ENCODE assay signal across 9 mouse cellular contexts in genomic region chr17:5827836-5828582, GRCm38 (mm10). TPM values are rescaled to one million over a fixed set of nuclear protein-coding genes. Genes with fewer than 3 reads are reported as not detected.
DNase-seq lines count a peak whose midpoint lies in the region; ATAC-seq and TF ChIP-seq lines count a peak whose summit lies in the region.
"Had no signal": no experiment of that assay in that cellular context is flagged by ENCODE, and none has a peak within 500 bp of the region (broad histone marks: within the 10 kb centered on the region; RNA-seq: fewer than 3 reads in every experiment).

No protein-coding gene starts in this region.

- TF ChIP-seq POLR2A in heart, adult 2 months (IDR thresholded peaks at IDR 0.05; ENCODE audit: insufficient read depth, low read depth, low read length): no peak

- intact Hi-C loops in heart, adult 2 months (cut with DNase I): no loop called here

- H3K79me2 ChIP-seq in heart, adult 2 months (replicated peaks; ENCODE audit: control insufficient read depth, insufficient read depth, low read length): no peaks in the 10 kb centered on the region

- H3K4me2 ChIP-seq in heart, embryonic 13.5 days: peak overlapping the region; percentile 64
- peak overlapping the region; percentile 42 for H3K4me2 ChIP-seq in hindbrain, embryonic 15.5 days
- H3K4me2 ChIP-seq in midbrain, postnatal 0 days (ENCODE audit: low read depth, low read length, poor library complexity, severe bottlenecking): peak overlapping the region; percentile 28

- 12% methylated on average over 15 of the region's 15 CpGs for WGBS in heart, embryonic 13.5 days
- 34% methylated on average over 14 of the region's 15 CpGs for whole genome bisulfite sequencing in heart, adult 2 months
- 6% methylated on average over 14 of the region's 15 CpGs for WGBS in hindbrain, embryonic 15.5 days
- WGBS in midbrain, postnatal 0 days: 8% methylated on average over 14 of the region's 15 CpGs

- H3K4me3 ChIP-seq in heart, embryonic 13.5 days: peak overlapping the region; percentile 34
- H3K4me3 ChIP-seq in heart, adult 2 months: no peak overlapping the region
- no peak overlapping the region for H3K4me3 ChIP-seq in hindbrain, embryonic 15.5 days
- no peak overlapping the region for H3K4me3 ChIP-seq in midbrain, postnatal 0 days (ENCODE audit: low read depth, low read length)

- no peaks in the 10 kb centered on the region for H3K9me3 ChIP-seq in heart, embryonic 13.5 days
- H3K9me3 ChIP-seq in hindbrain, embryonic 15.5 days: no peaks in the 10 kb centered on the region
- H3K9me3 ChIP-seq in midbrain, postnatal 0 days (ENCODE audit: low read length): no peaks in the 10 kb centered on the region

- H3K36me3 ChIP-seq in heart, embryonic 13.5 days: no peaks in the 10 kb centered on the region
- H3K36me3 ChIP-seq in heart, adult 2 months (ENCODE audit: control insufficient read depth, insufficient read depth, low read length): no peaks in the 10 kb centered on the region
- H3K36me3 ChIP-seq in hindbrain, embryonic 15.5 days: no peaks in the 10 kb centered on the region
- H3K36me3 ChIP-seq in midbrain, postnatal 0 days (ENCODE audit: insufficient read depth, low read length): no peaks in the 10 kb centered on the region

- no peak for ATAC-seq in heart, embryonic 13.5 days (ENCODE audit: extremely low read depth, insufficient number of reproducible peaks, low FRiP score, low TSS enrichment)
- ATAC-seq in hindbrain, embryonic 15.5 days (ENCODE audit: low FRiP score, low read depth): no peak
- ATAC-seq in midbrain, postnatal 0 days (ENCODE audit: low FRiP score): no peak

- DNase-seq in heart, adult 2 months: no peak
- DNase-seq in T-cell, adult 2 months (ENCODE audit: low spot score): peak; percentile 35
- DNase-seq in midbrain, postnatal 0 days (ENCODE audit: low spot score): no peak
- DNase-seq in adrenal gland, adult 18-20 months (ENCODE audit: low spot score in 2 of 2): no peak
- DNase-seq in gastrocnemius, postnatal 25 days: no peak
- DNase-seq in ovary, adult 18-20 months (ENCODE audit: low spot score): no peak
- DNase-seq: cerebellum, adult 9-10 months had no signal

- TF ChIP-seq CTCF in heart, adult 2 months (IDR thresholded peaks at IDR 0.05): no peak
- TF ChIP-seq CTCF in midbrain, postnatal 0 days (IDR thresholded peaks at IDR 0.05): no peak

- TF ChIP-seq EP300 in heart, adult 2 months (IDR thresholded peaks at IDR 0.05; ENCODE audit: insufficient read depth, low read depth, low read length): no peak

- no peak overlapping the region for H3K27ac ChIP-seq in heart, embryonic 13.5 days (replicated peaks)
- H3K27ac ChIP-seq in heart, adult 2 months: no peak overlapping the region
- no peak overlapping the region for H3K27ac ChIP-seq in hindbrain, embryonic 15.5 days (replicated peaks)
- no peak overlapping the region for H3K27ac ChIP-seq in midbrain, postnatal 0 days (ENCODE audit: low read depth, low read length)

- peak overlapping the region; percentile 66 for H3K9ac ChIP-seq in heart, embryonic 13.5 days
- no peak overlapping the region for H3K9ac ChIP-seq in heart, adult 2 months (ENCODE audit: low read depth, low read length)
- H3K9ac ChIP-seq in hindbrain, embryonic 15.5 days: no peak overlapping the region
- no peak overlapping the region for H3K9ac ChIP-seq in midbrain, postnatal 0 days (replicated peaks; ENCODE audit: low read length, poor library complexity, severe bottlenecking)

- peaks cover 22% of the 10 kb centered on the region for H3K4me1 ChIP-seq in heart, embryonic 13.5 days
- peaks cover 3% of the 10 kb centered on the region for H3K4me1 ChIP-seq in heart, adult 2 months (ENCODE audit: control insufficient read depth, insufficient read depth, low read length)
- no peaks in the 10 kb centered on the region for H3K4me1 ChIP-seq in hindbrain, embryonic 15.5 days (replicated peaks)
- H3K4me1 ChIP-seq in midbrain, postnatal 0 days (ENCODE audit: insufficient read depth, low read length): no peaks in the 10 kb centered on the region

- H3K27me3 ChIP-seq in heart, embryonic 13.5 days (replicated peaks): no peaks in the 10 kb centered on the region
- no peaks in the 10 kb centered on the region for H3K27me3 ChIP-seq in heart, adult 2 months (ENCODE audit: control insufficient read depth, insufficient read depth, low read length)
- H3K27me3 ChIP-seq in hindbrain, embryonic 15.5 days: no peaks in the 10 kb centered on the region
- no peaks in the 10 kb centered on the region for H3K27me3 ChIP-seq in midbrain, postnatal 0 days (ENCODE audit: insufficient read depth, low read length)

RNA-seq across cellular contexts. Expression of gene Snx9, which starts 13.1 kb away (rescaled TPM):
- polyA plus RNA-seq in heart, embryonic 13.5 days (2015; fragmentation: Nextera tagmentation; extraction: Ambion mirVana): 20.0 and 20.5 TPM in 2 replicates
- total RNA-seq in heart, adult 2 months (2021): 10 to 100 TPM; 30.2 to 31.9 TPM
- polyA plus RNA-seq in heart, adult 2 months (2012; rRNA removed): 16.7 and 27.0 TPM in 2 replicates
- 8.1 and 8.4 TPM in 2 replicates for polyA plus RNA-seq in hindbrain, embryonic 15.5 days (2015; fragmentation: Nextera tagmentation; extraction: Ambion mirVana)
- total RNA-seq in midbrain, postnatal 0 days (2014; rRNA removed): 10.4 and 11.3 TPM in 2 replicates
- 4.8 and 5.3 TPM in 2 replicates for polyA plus RNA-seq in midbrain, postnatal 0 days (2015; fragmentation: Nextera tagmentation; extraction: Ambion mirVana)
- 10 to 100 TPM; 45.3 TPM for total RNA-seq in adrenal gland, adult 18-20 months (2021)
- 10 to 100 TPM; 21.5 to 22.4 TPM for total RNA-seq in gastrocnemius, postnatal 25 days (2021)
